Mouse (Mus musculus) hindbrain, postnatal 0 days (tissue): ENCODE measurements around the gene Safb2. TPM values are rescaled to one million over a fixed set of nuclear protein-coding genes. Genes with fewer than 3 reads are reported as not detected.

Experiments
- ATAC-seq: fragments of 200-750 bp; cut with Nextera tagmentation; 2 replicates; pipeline ENCODE4 v1.8.0; 2017; ENCODE audit warnings: mild to moderate bottlenecking, moderate TSS enrichment, moderate library complexity
- DNase-seq: peaks from one replicate; pipeline ENCODE4 v3.0.0-alpha.2; 2015; ENCODE audit warnings: low spot score
- H3K27ac ChIP-seq: fragments of 300-500 bp; sonication (generic); 2 replicates; pipeline ENCODE4 v1.5.1; 2014; ENCODE audit warnings: mild to moderate bottlenecking
- H3K27me3 ChIP-seq: fragments of 300-500 bp; sonication (generic); 2 replicates; pipeline ENCODE4 v1.6.1; 2014; ENCODE audit warnings: low read length, mixed read lengths; ENCODE audit not compliant: insufficient read depth
- H3K36me3 ChIP-seq: fragments of 300-500 bp; sonication (generic); 2 replicates; pipeline ENCODE4 v1.6.1; 2014; ENCODE audit warnings: low read length, mixed read lengths; ENCODE audit not compliant: insufficient read depth
- H3K4me1 ChIP-seq: fragments of 300-500 bp; sonication (generic); 2 replicates; pipeline ENCODE4 v1.6.1; 2014; ENCODE audit warnings: antibody characterized with exemption, low read length, mixed read lengths; ENCODE audit not compliant: insufficient read depth
- H3K4me2 ChIP-seq: fragments of 300-500 bp; sonication (generic); 2 replicates; pipeline ENCODE4 v1.6.1; 2014; ENCODE audit warnings: low read depth, mild to moderate bottlenecking, low read length, moderate library complexity, mixed read lengths
- H3K4me3 ChIP-seq: fragments of 300-500 bp; sonication (generic); 2 replicates; pipeline ENCODE4 v1.5.1; 2014; ENCODE audit warnings: low read length
- H3K9ac ChIP-seq: fragments of 300-500 bp; sonication (generic); replicated peaks from 2 replicates; pipeline ENCODE4 v1.6.1; 2014; ENCODE audit warnings: mild to moderate bottlenecking, low read length, moderate library complexity, mixed read lengths
- H3K9me3 ChIP-seq: fragments of 300-500 bp; sonication (generic); 2 replicates; pipeline ENCODE4 v1.6.1; 2016; ENCODE audit warnings: low read length, mixed read lengths
- CTCF ChIP-seq: IDR thresholded peaks from 2 replicates; pipeline ENCODE4 v1.5.1; 2016; ENCODE audit warnings: antibody characterized with exemption, control low read depth, low read depth
- WGBS: fragments of 180-500 bp; shearing (Covaris S2); extraction: QIAGEN DNeasy Blood & Tissue Kit; methylation state at CpG from one replicate; pipeline ENCODE4 v1.1.7; 2014; 5-methylcytosine and 5-hydroxymethylcytosine counted together
- polyA plus RNA-seq: library from polyadenylated mRNA; unstranded; fragments of >200 nt; fragmentation: Nextera tagmentation; extraction: Ambion mirVana; gene quantifications from 2 replicates; pipeline ENCODE4 v1.2.1, GENCODE M21; 2015
- total RNA-seq: library from RNA; depleted of rRNA; stranded (reverse); fragments of >200 nt; gene quantifications from 2 replicates; pipeline ENCODE4 v1.2.3, GENCODE M21; 2014

Gene Safb2
- total and polyA plus RNA-seq, 2 experiments from 2014 or later: 45.2 to 48.4 TPM

DNA sequence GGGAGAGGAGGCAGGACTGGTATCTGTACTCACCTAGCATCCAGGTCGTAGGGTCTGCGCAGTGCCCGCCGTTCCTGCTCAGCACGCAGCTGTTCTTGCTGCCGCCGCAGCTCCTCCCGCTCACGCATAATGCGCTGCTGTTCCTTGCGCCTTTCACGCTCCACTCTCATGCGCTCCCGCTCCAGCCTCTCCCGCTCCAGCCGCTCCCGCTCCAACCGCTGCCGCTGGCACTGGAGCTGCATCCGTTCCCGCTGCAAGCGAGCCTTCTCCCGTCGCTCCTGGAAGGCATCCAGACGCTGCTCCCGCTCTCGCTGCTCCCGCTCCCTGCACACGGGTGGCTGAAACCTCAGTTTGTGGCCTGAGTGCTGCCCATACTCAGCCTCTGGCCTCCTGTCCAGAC, 18.1 kb downstream of the Safb2 start:
- no peaks in the 10 kb centered on the region for H3K27me3 ChIP-seq
- H3K36me3 ChIP-seq: peaks cover 98% of the 10 kb centered on the region
- H3K27ac ChIP-seq: no peak overlapping the region
- DNase-seq (no peak), ATAC-seq (no peak)
- 90% methylated on average over 29 of the region's 29 CpGs for WGBS
- H3K4me2 ChIP-seq: no peak overlapping the region
- no peaks in the 10 kb centered on the region for H3K9me3 ChIP-seq
- H3K4me1 ChIP-seq: no peaks in the 10 kb centered on the region
- H3K9ac ChIP-seq: no peak overlapping the region
- no peak for TF ChIP-seq CTCF
- H3K4me3 ChIP-seq: no peak overlapping the region

DNA sequence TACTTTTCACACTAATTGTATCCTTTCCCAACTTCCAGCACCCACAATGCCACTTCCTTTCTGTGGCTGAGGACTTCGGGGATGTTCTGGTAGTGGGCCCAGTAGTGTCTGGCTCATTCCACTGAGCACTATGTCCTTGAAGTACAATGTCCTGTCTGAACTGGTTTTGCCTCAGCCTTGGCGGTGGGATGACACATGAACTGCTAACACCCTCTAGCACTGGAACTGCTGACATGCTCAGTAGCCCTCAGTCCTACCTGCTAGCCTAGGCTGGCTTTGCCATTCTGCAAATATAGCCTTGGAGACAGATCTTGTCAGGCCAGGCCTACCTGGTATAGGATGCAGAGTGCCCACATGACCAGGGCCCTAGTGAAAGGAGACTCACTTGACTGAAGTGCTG, 22.5 kb downstream of the Safb2 start:
- no peak overlapping the region for H3K4me3 ChIP-seq
- H3K4me2 ChIP-seq: no peak overlapping the region
- H3K9ac ChIP-seq: no peak overlapping the region
- no peaks in the 10 kb centered on the region for H3K27me3 ChIP-seq
- peaks cover 59% of the 10 kb centered on the region for H3K36me3 ChIP-seq
- TF ChIP-seq CTCF: no peak
- DNase-seq (no peak), ATAC-seq (no peak)
- WGBS: 95% methylated on average over 2 of the region's 2 CpGs
- H3K27ac ChIP-seq: no peak overlapping the region
- no peaks in the 10 kb centered on the region for H3K9me3 ChIP-seq
- no peaks in the 10 kb centered on the region for H3K4me1 ChIP-seq

DNA sequence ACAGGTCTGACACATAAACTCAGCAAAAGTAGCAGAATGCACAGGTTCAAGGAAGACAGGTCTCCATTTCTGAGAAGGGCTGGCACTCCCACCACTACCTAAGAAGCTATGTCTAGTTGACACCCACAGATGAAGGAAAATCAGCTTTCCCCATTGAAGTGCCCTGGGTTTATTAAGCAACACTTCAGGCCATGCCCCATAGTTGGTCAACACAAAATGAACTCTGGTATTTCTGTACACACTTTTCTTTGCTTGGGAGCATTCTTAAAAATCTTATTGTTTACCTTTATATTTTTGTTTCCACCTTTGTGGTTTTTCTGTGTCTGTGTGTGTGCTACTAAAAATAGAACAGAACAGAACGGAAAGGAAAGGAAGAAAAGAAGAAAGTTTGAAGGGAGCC, 24.3 kb downstream of the Safb2 start:
- no peak for ATAC-seq
- H3K27me3 ChIP-seq: no peaks in the 10 kb centered on the region
- DNase-seq: no peak
- no peaks in the 10 kb centered on the region for H3K9me3 ChIP-seq
- TF ChIP-seq CTCF: no peak
- no peak overlapping the region for H3K27ac ChIP-seq
- 69% methylated on average over 1 of the region's 1 CpGs for WGBS
- H3K4me2 ChIP-seq: no peak overlapping the region
- H3K4me3 ChIP-seq: no peak overlapping the region
- no peaks in the 10 kb centered on the region for H3K4me1 ChIP-seq
- no peak overlapping the region for H3K9ac ChIP-seq
- H3K36me3 ChIP-seq: peaks cover 41% of the 10 kb centered on the region

DNA sequence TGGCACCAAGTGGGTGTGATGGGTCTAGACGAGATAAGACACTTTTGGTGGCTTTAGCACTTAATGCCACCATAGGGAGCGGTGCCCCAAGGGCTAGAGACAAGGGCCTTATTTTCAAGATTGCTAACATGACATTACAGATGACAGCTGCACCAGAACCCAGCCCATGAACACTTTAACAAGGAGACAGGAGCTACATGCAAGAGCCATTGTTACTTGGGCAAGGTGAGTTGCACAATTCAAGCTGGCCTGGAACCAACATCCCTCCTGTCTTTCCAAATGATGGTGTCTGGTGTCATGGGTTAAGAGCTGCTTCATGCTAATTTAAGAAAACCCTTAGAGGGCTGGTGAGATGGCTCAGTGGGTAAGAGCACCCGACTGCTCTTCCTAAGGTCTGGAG, 25.0 kb downstream of the Safb2 start:
- H3K9me3 ChIP-seq: no peaks in the 10 kb centered on the region
- DNase-seq (no peak), ATAC-seq (no peak)
- H3K27me3 ChIP-seq: no peaks in the 10 kb centered on the region
- peaks cover 34% of the 10 kb centered on the region for H3K36me3 ChIP-seq
- H3K4me2 ChIP-seq: no peak overlapping the region
- no peaks in the 10 kb centered on the region for H3K4me1 ChIP-seq
- 0 out of 2 replicates have a peak overlapping the region, but pooled peaks have one; percentile 7 for H3K27ac ChIP-seq
- no peak overlapping the region for H3K9ac ChIP-seq
- TF ChIP-seq CTCF: no peak
- WGBS: 76% methylated on average over 3 of the region's 3 CpGs
- H3K4me3 ChIP-seq: no peak overlapping the region

DNA sequence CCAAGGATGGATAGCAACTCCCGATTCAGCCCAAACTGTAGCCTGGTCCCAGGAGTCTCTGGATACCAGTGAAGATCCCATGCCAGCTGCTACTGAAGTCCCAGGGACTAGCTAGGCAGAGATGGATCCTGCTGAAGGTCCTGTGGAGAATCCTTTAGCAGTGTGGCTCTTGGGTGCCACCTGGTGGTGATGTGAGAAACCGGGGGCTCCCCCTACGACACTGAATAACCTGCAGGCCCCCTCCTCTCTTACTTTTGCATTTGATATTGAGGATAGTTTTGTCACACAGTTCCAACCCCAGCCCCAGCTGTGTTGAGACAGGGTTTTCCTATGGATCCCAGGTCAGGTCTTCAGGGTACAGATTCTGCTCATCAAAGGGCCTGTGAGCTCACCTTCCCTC, 25.9 kb downstream of the Safb2 start:
- TF ChIP-seq CTCF: peak; percentile 91
- no peak overlapping the region for H3K27ac ChIP-seq
- H3K36me3 ChIP-seq: peaks cover 24% of the 10 kb centered on the region
- no peaks in the 10 kb centered on the region for H3K27me3 ChIP-seq
- no peak overlapping the region for H3K4me2 ChIP-seq
- no peak overlapping the region for H3K9ac ChIP-seq
- DNase-seq: peak; percentile 85
- ATAC-seq: peak; percentile 65
- no peaks in the 10 kb centered on the region for H3K4me1 ChIP-seq
- H3K4me3 ChIP-seq: no peak overlapping the region
- 11% methylated on average over 3 of the region's 3 CpGs for WGBS
- H3K9me3 ChIP-seq: no peaks in the 10 kb centered on the region

DNA sequence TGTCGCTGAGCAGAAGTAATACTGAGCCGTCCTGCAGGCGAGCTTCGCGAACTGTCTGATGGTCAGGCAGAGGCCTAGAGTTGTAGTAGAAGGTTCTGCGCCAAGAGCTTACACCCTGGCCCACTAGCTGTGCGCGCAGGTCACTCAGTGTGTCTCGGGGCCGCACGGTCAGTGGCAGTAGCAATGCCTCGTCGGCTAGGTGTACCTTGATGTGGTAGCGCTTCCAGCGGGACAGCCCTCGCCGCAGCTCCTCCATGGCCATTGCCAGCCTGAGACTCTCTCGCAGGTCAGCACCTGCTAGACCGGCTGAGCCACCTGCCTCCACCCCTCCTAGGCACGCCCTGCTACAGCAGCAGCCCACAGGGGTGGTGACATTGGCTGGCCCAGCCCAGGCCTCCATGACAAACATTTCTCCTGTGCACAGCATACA, 30.2 kb downstream of the Safb2 start, which contains the start of gene Gm20219:
Gene Gm20219, minus strand, starts transcription at position 266 of the 430 bp plus-strand sequence.
- no peaks in the 10 kb centered on the region for H3K27me3 ChIP-seq
- no peak for TF ChIP-seq CTCF
- peaks cover 12% of the 10 kb centered on the region; the same call in 1 of the 2 replicates for H3K4me1 ChIP-seq
- DNase-seq (no peak), ATAC-seq (no peak)
- no peak within 1 kb of the TSS for H3K9ac ChIP-seq
- H3K27ac ChIP-seq: 0 out of 2 replicates have a peak within 1 kb of the TSS, but pooled peaks have one; percentile 80
- no peak within 1 kb of the TSS for H3K4me3 ChIP-seq
- 84% methylated on average over 20 of the region's 20 CpGs for WGBS
- no peaks in the 10 kb centered on the region for H3K36me3 ChIP-seq
- no peaks in the 10 kb centered on the region for H3K9me3 ChIP-seq
- H3K4me2 ChIP-seq: no peak within 1 kb of the TSS

DNA sequence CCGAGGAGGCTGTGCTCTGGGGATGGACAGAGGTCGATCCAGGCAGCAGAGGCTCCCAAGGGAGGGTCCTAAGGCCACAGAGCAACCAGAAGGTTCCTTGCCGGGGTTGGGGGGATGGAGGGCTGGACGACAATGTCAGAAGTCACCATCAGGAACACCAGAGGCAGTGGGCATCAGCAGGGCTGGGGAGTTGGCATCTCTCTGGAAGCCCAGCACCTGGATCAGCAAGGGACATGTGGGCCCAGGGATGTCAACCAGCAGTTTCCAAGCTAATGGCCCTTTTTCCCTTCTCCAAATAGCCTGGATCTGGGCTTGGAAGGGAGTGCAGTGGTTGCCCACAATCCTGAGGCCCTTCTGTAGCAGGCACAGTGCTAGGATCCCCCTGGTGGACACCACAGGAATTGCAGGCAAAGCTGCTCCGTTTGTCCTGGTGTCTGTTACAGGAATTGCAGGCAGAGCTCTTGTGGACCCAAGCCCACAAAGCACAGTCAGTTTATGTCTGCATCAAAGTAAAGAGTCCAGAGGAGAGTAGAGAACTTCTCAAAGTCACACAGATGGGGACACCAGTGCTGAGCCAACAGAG, 31.5 kb downstream of the Safb2 start:
- Histone ChIP-seq H3K4me3 (no peak overlapping the region), H3K9me3 (no peaks in the 10 kb centered on the region), H3K4me2 (no peak overlapping the region), H3K4me1 (peaks cover 12% of the 10 kb centered on the region; the same call in 1 of the 2 replicates), H3K27me3 (no peaks in the 10 kb centered on the region), H3K27ac (peak overlapping the region; percentile 80), H3K9ac (no peak overlapping the region), H3K36me3 (no peaks in the 10 kb centered on the region)
- 43% methylated on average over 5 of the region's 5 CpGs for WGBS
- DNase-seq: peak; percentile 80
- peak; percentile 98 for TF ChIP-seq CTCF
- ATAC-seq: peak; percentile 41
